Mouse (Mus musculus) heart, postnatal 0 days (tissue): ENCODE data around the gene Rspo4.

Source experiments
- CTCF ChIP-seq: IDR thresholded peaks from 2 replicates; pipeline ENCODE4 v1.5.1; 2016; ENCODE audit warnings: antibody characterized with exemption, control low read depth, low read depth
- EP300 ChIP-seq: IDR thresholded peaks from 2 replicates; pipeline ENCODE4 v1.6.1; 2016; ENCODE audit warnings: antibody characterized with exemption, low read depth

GRCm38 (mm10) chr2:151891031-151891430, 48.3 kb downstream of the Rspo4 start:
- TF ChIP-seq CTCF: no peak
- no peak for TF ChIP-seq EP300
